Mouse (Mus musculus) ES-Bruce4 (cell line): ENCODE data around the gene Tmem129.

ENCODE experiments used
- CTCF ChIP-seq: IDR thresholded peaks from one replicate; pipeline ENCODE4 v1.8.1; 2011; ENCODE audit warnings: low read depth, low read length
- EP300 ChIP-seq: IDR thresholded peaks from 2 replicates; pipeline ENCODE4 v1.6.1; 2011; ENCODE audit warnings: low read depth, low read length; ENCODE audit not compliant: insufficient read depth
- POLR2A ChIP-seq: IDR thresholded peaks from one replicate; pipeline ENCODE4 v1.8.1; 2011; ENCODE audit warnings: low read length; ENCODE audit not compliant: insufficient read depth

GRCm38 (mm10) chr5:33684932-33685331 is 26.7 kb upstream of the Tmem129 start:
- TF ChIP-seq POLR2A (no peak), CTCF (no peak), EP300 (no peak)
